Mouse (Mus musculus) ES-E14 (cell line): ENCODE measurements around the gene Dnaaf3. TPM values are rescaled to one million over a fixed set of nuclear protein-coding genes. Genes with fewer than 3 reads are reported as not detected.

Experiments
- DNase-seq: peaks from one replicate; pipeline ENCODE4 v3.0.0-alpha.2; 2013; ENCODE audit warnings: low read depth, low spot score
- H3K27ac ChIP-seq: 2 replicates; pipeline ENCODE4 v1.5.1; 2012; ENCODE audit warnings: low read depth, mild to moderate bottlenecking, low read length, moderate library complexity, mixed read lengths; ENCODE audit not compliant: poor library complexity, insufficient read depth, severe bottlenecking
- H3K36me3 ChIP-seq: 2 replicates; pipeline ENCODE4 v1.6.1; 2012; ENCODE audit warnings: mild to moderate bottlenecking, low read length, moderate library complexity, mixed read lengths; ENCODE audit not compliant: control insufficient read depth, poor library complexity, insufficient read depth, severe bottlenecking
- H3K4me1 ChIP-seq, 2 experiments: fragments of 150-350 bp in 1 of 2; sonication (generic) in 1 of 2; 2 replicates each; pipeline ENCODE4 v1.6.1; 2012; ENCODE audit warnings: low read length in 2 of 2, mild to moderate bottlenecking in 1 of 2, mixed read lengths in 1 of 2; ENCODE audit not compliant: control insufficient read depth in 2 of 2, insufficient read depth in 2 of 2, poor library complexity in 1 of 2
- H3K4me3 ChIP-seq, 2 experiments: fragments of 150-350 bp in 1 of 2; sonication (generic) in 1 of 2; 2 replicates each; pipeline ENCODE4 v1.5.1; 2012; ENCODE audit warnings: low read length in 2 of 2, low read depth in 1 of 2, mild to moderate bottlenecking in 1 of 2, mixed read lengths in 1 of 2; ENCODE audit not compliant: insufficient read depth in 1 of 2, poor library complexity in 1 of 2, severe bottlenecking in 1 of 2
- H3K9ac ChIP-seq: 2 replicates; pipeline ENCODE4 v1.6.1; 2012; ENCODE audit warnings: low read depth, mild to moderate bottlenecking, low read length, mixed read lengths; ENCODE audit not compliant: poor library complexity, insufficient read depth, severe bottlenecking
- H3K9me3 ChIP-seq: fragments of 150-350 bp; sonication (generic); 2 replicates; pipeline ENCODE4 v1.6.1; 2012; ENCODE audit warnings: low read depth, mild to moderate bottlenecking, low read length; ENCODE audit not compliant: control insufficient read depth, insufficient read depth
- CHD2 ChIP-seq: IDR thresholded peaks from 2 replicates; pipeline ENCODE4 v1.6.1; 2014; ENCODE audit warnings: mild to moderate bottlenecking, low read depth, low read length, inconsistent platforms
- HCFC1 ChIP-seq: IDR thresholded peaks from 2 replicates; pipeline ENCODE4 v1.6.1; 2012; ENCODE audit warnings: low read length, inconsistent platforms, borderline replicate concordance; ENCODE audit not compliant: insufficient read depth
- MAFK ChIP-seq: IDR thresholded peaks from 2 replicates; pipeline ENCODE4 v1.6.1; 2014; ENCODE audit warnings: mild to moderate bottlenecking, low read depth, low read length, inconsistent platforms; ENCODE audit not compliant: insufficient read depth
- ZC3H11A ChIP-seq: IDR thresholded peaks from 2 replicates; pipeline ENCODE4 v1.6.1; 2012; ENCODE audit warnings: low read depth, mild to moderate bottlenecking, inconsistent platforms, low read length, borderline replicate concordance
- ZNF384 ChIP-seq: IDR thresholded peaks from 2 replicates; pipeline ENCODE4 v1.6.1; 2012; ENCODE audit warnings: low read depth, low read length, inconsistent platforms
- in situ Hi-C, 2 experiments: fragments of 600-800 bp; cut with MboI; formaldehyde crosslinking; loops; one replicate each; pipeline ENCODE4 v1.15.1; 2025; ENCODE audit warnings: low sequenced_read_pairs in 2 of 2, inconsistent platforms in 1 of 2; ENCODE audit not compliant: unreplicated experiment in 2 of 2
- total RNA-seq: library from RNA; depleted of rRNA; stranded (reverse); fragments of 300-350 nt; gene quantifications from 2 replicates; pipeline ENCODE4 v1.2.3, GENCODE M21; 2012

Gene Dnaaf3
- total RNA-seq, 1 experiment: 3.1 TPM

GRCm38 (mm10) chr7:4509863-4510608 lies 22.2 kb downstream of the Dnaaf3 start:
- H3K27ac ChIP-seq: no peak overlapping the region
- peak overlapping the region; percentile 5 to 26; a peak in 2 of 4 replicates for H3K4me3 ChIP-seq
- DNase-seq: peak; percentile 84
- TF ChIP-seq ZNF384 (no peak), CHD2 (no peak), ZC3H11A (no peak), HCFC1 (no peak), MAFK (no peak)
- H3K9me3 ChIP-seq: no peaks in the 10 kb centered on the region
- H3K4me1 ChIP-seq: peaks cover 0 to 19% of the 10 kb centered on the region in 2 experiments; a peak in 2 of 4 replicates
- H3K9ac ChIP-seq: peak overlapping the region; percentile 57; the same call in 1 of the 2 replicates
- in situ Hi-C loops: no loop called here
- no peaks in the 10 kb centered on the region for H3K36me3 ChIP-seq

DNA sequence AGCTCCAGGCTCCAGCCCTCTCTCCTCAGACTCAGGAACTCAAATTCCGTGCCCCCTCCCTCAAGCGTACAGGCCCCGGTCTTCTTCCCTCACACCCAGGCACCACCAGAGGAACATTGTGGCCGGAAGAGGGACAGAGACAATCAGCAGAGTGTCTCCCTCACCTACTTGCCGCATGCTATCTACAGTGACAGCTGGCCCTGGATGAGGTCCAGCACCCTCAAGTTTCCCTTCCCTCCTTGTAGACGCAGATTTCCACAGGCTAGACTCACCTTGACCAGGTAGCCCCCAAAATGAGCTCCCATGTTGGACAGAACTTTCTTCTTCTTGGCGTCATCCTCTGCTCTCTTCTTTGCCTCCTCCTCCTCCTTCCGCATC lies 23.5 kb downstream of the Dnaaf3 start:
- Histone ChIP-seq H3K36me3 (no peaks in the 10 kb centered on the region), H3K27ac (no peak overlapping the region), H3K9ac (no peak overlapping the region; the same call in 1 of the 2 replicates), H3K4me1 (peaks cover 0 to 15% of the 10 kb centered on the region in 2 experiments; a peak in 2 of 4 replicates), H3K4me3 (no peak overlapping the region), H3K9me3 (no peaks in the 10 kb centered on the region)
- no peak for DNase-seq
- TF ChIP-seq CHD2 (no peak), MAFK (no peak), ZC3H11A (no peak), HCFC1 (no peak), ZNF384 (no peak)
- in situ Hi-C loops: no loop called here

GRCm38 (mm10) chr7:4508062-4508738 lies 24.1 kb downstream of the Dnaaf3 start:
- Histone ChIP-seq H3K36me3 (no peaks in the 10 kb centered on the region), H3K4me3 (peak overlapping the region in 1 of 2 experiments; percentile 41; a peak in 1 of 4 replicates), H3K4me1 (peaks cover 0 to 14% of the 10 kb centered on the region in 2 experiments; a peak in 2 of 4 replicates), H3K9me3 (no peaks in the 10 kb centered on the region), H3K9ac (no peak overlapping the region; the same call in 1 of the 2 replicates), H3K27ac (no peak overlapping the region)
- no peak for TF ChIP-seq MAFK
- no peak for TF ChIP-seq ZC3H11A
- TF ChIP-seq ZNF384: no peak
- no peak for TF ChIP-seq HCFC1
- TF ChIP-seq CHD2: no peak
- DNase-seq: no peak
- in situ Hi-C loops: no loop called here

GRCm38 (mm10) chr7:4507220-4507619 lies 25.0 kb downstream of the Dnaaf3 start:
- in situ Hi-C loops: no loop called here
- Histone ChIP-seq H3K4me3 (no peak overlapping the region), H3K36me3 (no peaks in the 10 kb centered on the region), H3K9ac (no peak overlapping the region), H3K4me1 (peaks cover 0 to 14% of the 10 kb centered on the region in 2 experiments; a peak in 2 of 4 replicates), H3K9me3 (no peaks in the 10 kb centered on the region), H3K27ac (no peak overlapping the region)
- no peak for DNase-seq
- TF ChIP-seq MAFK (no peak), HCFC1 (no peak), ZNF384 (no peak), ZC3H11A (no peak), CHD2 (no peak)
